Mouse (Mus musculus) heart, adult 2 months (tissue): ENCODE results near the gene Mmp25.

Experiments
- CTCF ChIP-seq: fragments of 200-600 bp; IDR thresholded peaks from 2 replicates; pipeline ENCODE4 v1.8.1; 2022; ENCODE audit warnings: antibody characterized with exemption, mild to moderate bottlenecking, moderate library complexity
- EP300 ChIP-seq: fragments of 200-500 bp; IDR thresholded peaks from 2 replicates; pipeline ENCODE4 v1.6.1; 2011; ENCODE audit warnings: low read depth, low read length, control low read depth; ENCODE audit not compliant: insufficient read depth
- POLR2A ChIP-seq: fragments of 200-500 bp; IDR thresholded peaks from 2 replicates; pipeline ENCODE4 v1.6.1; 2011; ENCODE audit warnings: mild to moderate bottlenecking, low read depth, low read length, control low read depth; ENCODE audit not compliant: insufficient read depth

GRCm38 (mm10) chr17:23631241-23631640 lies 13.8 kb downstream of the Mmp25 start:
- TF ChIP-seq CTCF (no peak), POLR2A (no peak), EP300 (no peak)
